Mouse (Mus musculus) embryonic facial prominence, embryonic 14.5 days (tissue): ENCODE results near the gene Gm20388. TPM values are rescaled to one million over a fixed set of nuclear protein-coding genes. Genes with fewer than 3 reads are reported as not detected.

ENCODE experiments used
- ATAC-seq: fragments of 200-750 bp; cut with Nextera tagmentation; 2 replicates; pipeline ENCODE4 v1.8.0; 2017; ENCODE audit warnings: low read depth, moderate number of reproducible peaks, moderate TSS enrichment
- DNase-seq: peaks from one replicate; pipeline ENCODE4 v3.0.0-alpha.2; 2015; ENCODE audit warnings: low spot score
- H3K27ac ChIP-seq: fragments of 300-500 bp; sonication (generic); replicated peaks from 2 replicates; pipeline ENCODE4 v1.5.1; 2014; ENCODE audit warnings: low read depth, mild to moderate bottlenecking, low read length, moderate library complexity
- H3K27me3 ChIP-seq: fragments of 300-500 bp; sonication (generic); replicated peaks from 2 replicates; pipeline ENCODE4 v1.6.1; 2014; ENCODE audit warnings: low read length; ENCODE audit not compliant: control insufficient read depth, insufficient read depth
- H3K36me3 ChIP-seq: fragments of 300-500 bp; sonication (generic); 2 replicates; pipeline ENCODE4 v1.6.1; 2014; ENCODE audit warnings: low read length, mixed read lengths; ENCODE audit not compliant: control insufficient read depth, insufficient read depth
- H3K4me1 ChIP-seq: fragments of 300-500 bp; sonication (generic); 2 replicates; pipeline ENCODE4 v1.6.1; 2014; ENCODE audit warnings: antibody characterized with exemption, low read length; ENCODE audit not compliant: control insufficient read depth, insufficient read depth
- H3K4me2 ChIP-seq: fragments of 300-500 bp; sonication (generic); 2 replicates; pipeline ENCODE4 v1.6.1; 2014; ENCODE audit warnings: low read depth, mild to moderate bottlenecking, low read length, moderate library complexity, mixed read lengths
- H3K4me3 ChIP-seq: fragments of 300-500 bp; sonication (generic); 2 replicates; pipeline ENCODE4 v1.5.1; 2014; ENCODE audit warnings: low read depth, mild to moderate bottlenecking, low read length
- H3K9ac ChIP-seq: fragments of 300-500 bp; sonication (generic); 2 replicates; pipeline ENCODE4 v1.6.1; 2014; ENCODE audit warnings: low read depth, mild to moderate bottlenecking, low read length, moderate library complexity, mixed read lengths
- H3K9me3 ChIP-seq: fragments of 300-500 bp; sonication (generic); 2 replicates; pipeline ENCODE4 v1.6.1; 2016; ENCODE audit warnings: low read length; ENCODE audit not compliant: control insufficient read depth
- WGBS: fragments of 180-500 bp; shearing (Covaris S2); extraction: QIAGEN DNeasy Blood & Tissue Kit; methylation state at CpG from one replicate; pipeline ENCODE4 v1.1.7; 2014; 5-methylcytosine and 5-hydroxymethylcytosine counted together
- polyA plus RNA-seq: library from polyadenylated mRNA; unstranded; fragments of >200 nt; fragmentation: Nextera tagmentation; extraction: Ambion mirVana; gene quantifications from 2 replicates; pipeline ENCODE4 v1.2.1, GENCODE M21; 2014

Gm20388 gene
- polyA plus RNA-seq, 1 experiment from 2014 or later, result not detected

GRCm38 (mm10) chr8:120002348-120002747, 91.7 kb downstream of the Gm20388 start:
- Histone ChIP-seq H3K9me3 (no peaks in the 10 kb centered on the region), H3K27ac (no peak overlapping the region)

DNA sequence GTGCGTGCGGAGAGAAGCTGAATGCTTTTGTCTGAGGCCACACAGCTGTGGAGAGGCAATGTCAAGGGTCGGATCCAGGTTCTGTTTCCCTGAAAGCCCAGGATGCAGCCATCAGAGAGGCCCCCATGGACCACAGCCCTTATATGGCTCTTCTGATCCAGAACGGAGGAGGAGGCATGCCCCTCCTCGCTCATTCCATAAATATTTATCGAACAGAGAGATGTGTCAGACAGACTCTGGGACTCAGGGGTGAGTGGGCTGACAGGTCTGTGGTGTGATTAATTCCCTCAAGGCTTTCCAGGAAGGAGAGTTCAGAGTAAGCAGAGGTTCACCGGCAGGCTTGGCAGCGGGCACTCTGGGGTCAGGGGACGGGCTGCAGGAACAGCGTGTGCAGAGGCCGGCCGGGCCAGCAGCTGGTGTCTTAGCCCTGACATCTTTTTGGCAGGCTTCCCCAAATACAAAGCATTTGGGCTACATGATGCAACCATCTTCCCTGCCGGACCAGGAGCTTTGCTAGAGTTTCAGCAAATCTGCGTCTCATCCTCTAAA, 93.6 kb downstream of the Gm20388 start:
- Histone ChIP-seq H3K9ac (no peak overlapping the region), H3K9me3 (no peaks in the 10 kb centered on the region), H3K4me3 (no peak overlapping the region), H3K27ac (no peak overlapping the region), H3K27me3 (no peaks in the 10 kb centered on the region), H3K4me2 (no peak overlapping the region), H3K36me3 (no peaks in the 10 kb centered on the region), H3K4me1 (0 out of 2 replicates have a peak, but pooled peaks cover 8% of the 10 kb centered on the region)
- DNase-seq (peak; percentile 71), ATAC-seq (peak; percentile 46; the same call in 1 of the 2 replicates)
- 20% methylated on average over 14 of the region's 14 CpGs for WGBS

More at GRCm38 (mm10) chr8:120002348-120002747, 91.7 kb downstream of the Gm20388 start:
- H3K4me3 ChIP-seq, result no peak overlapping the region
- H3K4me2 ChIP-seq, result no peak overlapping the region
- no peaks in the 10 kb centered on the region for H3K27me3 ChIP-seq
- 62% methylated on average over 9 of the region's 9 CpGs for WGBS
- H3K4me1 ChIP-seq, result 0 out of 2 replicates have a peak, but pooled peaks cover 8% of the 10 kb centered on the region
- peak overlapping the region; percentile 31; the same call in 1 of the 2 replicates for H3K9ac ChIP-seq
- ATAC-seq, result no peak
- H3K36me3 ChIP-seq, result no peaks in the 10 kb centered on the region
- DNase-seq, result no peak

- Histone ChIP-seq H3K27ac (no peak overlapping the region), H3K27me3 (no peaks in the 10 kb centered on the region), H3K4me1 (0 out of 2 replicates have a peak, but pooled peaks cover 8% of the 10 kb centered on the region), H3K36me3 (no peaks in the 10 kb centered on the region), H3K4me3 (no peak overlapping the region), H3K9me3 (no peaks in the 10 kb centered on the region), H3K4me2 (no peak overlapping the region), H3K9ac (no peak overlapping the region)
- WGBS, result 36% methylated on average over 2 of the region's 2 CpGs
- no peak for ATAC-seq
- no peak for DNase-seq
Measured at GRCm38 (mm10) chr8:120004705-120005381, 94.2 kb downstream of the Gm20388 start.

DNA sequence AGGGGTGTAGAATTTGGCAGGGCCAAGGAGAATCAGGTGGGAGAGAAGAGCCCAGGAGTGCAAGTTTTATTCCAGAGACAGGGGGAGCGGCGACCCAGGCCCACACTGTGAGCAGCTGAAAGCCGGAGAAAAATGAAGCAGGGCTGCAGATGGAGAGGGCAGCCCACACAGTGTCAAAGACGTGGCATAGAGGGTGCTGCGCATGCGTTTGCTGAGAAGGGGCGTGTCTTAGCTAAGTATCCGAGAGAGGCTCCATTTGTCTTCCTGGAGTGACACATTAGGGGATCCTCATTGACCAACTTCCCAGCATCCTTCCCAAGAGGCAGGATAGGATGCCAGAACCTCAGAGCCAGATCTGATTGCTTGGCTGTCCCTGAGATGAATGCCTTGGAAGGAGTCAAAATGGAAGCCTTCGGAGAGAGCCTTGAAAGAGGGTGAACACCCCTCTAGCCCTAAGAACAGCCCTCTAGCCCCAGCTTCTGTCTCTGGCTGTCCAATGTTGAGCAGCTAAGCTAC, 96.1 kb downstream of the Gm20388 start:
- H3K27me3 ChIP-seq, result no peaks in the 10 kb centered on the region
- DNase-seq (no peak), ATAC-seq (no peak)
- no peak overlapping the region for H3K27ac ChIP-seq
- H3K36me3 ChIP-seq, result no peaks in the 10 kb centered on the region
- no peak overlapping the region for H3K4me3 ChIP-seq
- H3K4me1 ChIP-seq, result 0 out of 2 replicates have a peak, but pooled peaks cover 8% of the 10 kb centered on the region
- no peak overlapping the region for H3K9ac ChIP-seq
- H3K9me3 ChIP-seq, result no peaks in the 10 kb centered on the region
- H3K4me2 ChIP-seq, result no peak overlapping the region
- 45% methylated on average over 9 of the region's 9 CpGs for WGBS

DNA sequence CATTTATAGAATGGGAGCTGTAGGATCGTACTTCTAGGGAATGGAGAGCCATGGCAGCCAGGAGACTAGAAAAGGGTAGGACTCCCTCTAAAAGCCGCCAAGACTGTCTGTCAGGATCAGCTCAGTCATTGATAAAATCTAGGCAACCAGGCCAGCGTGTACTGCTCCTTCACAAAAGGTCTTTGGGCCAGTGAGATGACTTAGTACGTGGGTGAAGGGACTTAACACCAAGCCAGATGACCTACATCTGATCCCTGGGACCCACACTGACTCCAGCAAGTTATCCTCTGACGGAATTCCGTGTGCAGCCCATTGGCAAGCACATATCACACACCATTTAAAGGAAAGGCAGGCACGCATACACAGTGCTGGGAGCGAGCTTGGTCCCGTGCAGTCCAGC, 96.5 kb downstream of the Gm20388 start:
- ATAC-seq, result no peak
- WGBS, result 84% methylated on average over 9 of the region's 9 CpGs
- Histone ChIP-seq H3K4me2 (no peak overlapping the region), H3K4me1 (0 out of 2 replicates have a peak, but pooled peaks cover 8% of the 10 kb centered on the region), H3K27me3 (no peaks in the 10 kb centered on the region), H3K27ac (no peak overlapping the region), H3K36me3 (no peaks in the 10 kb centered on the region), H3K9ac (no peak overlapping the region), H3K4me3 (no peak overlapping the region), H3K9me3 (no peaks in the 10 kb centered on the region)
- DNase-seq, result no peak

DNA sequence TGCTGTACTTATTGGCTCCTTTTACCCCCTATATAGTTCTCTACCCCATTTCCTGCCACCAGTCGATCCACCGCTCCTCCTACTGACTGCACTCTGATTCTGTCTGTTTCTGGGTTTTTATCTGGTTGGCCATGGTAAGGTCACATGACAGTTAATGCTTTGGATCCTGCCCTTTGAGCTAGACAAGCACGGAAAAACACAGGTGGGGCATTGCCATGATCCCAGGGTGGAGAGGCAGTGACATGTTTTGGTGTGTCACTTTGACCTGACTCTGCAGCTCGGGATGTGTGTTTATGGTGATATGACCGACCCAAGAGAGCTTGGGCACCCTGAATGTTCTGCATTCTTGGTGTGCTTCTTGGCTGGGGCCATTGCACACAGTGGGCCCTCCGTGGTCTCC, 98.6 kb downstream of the Gm20388 start:
- WGBS, result 61% methylated on average over 6 of the region's 6 CpGs
- no peak for DNase-seq
- peaks cover 8% of the 10 kb centered on the region; the same call in 1 of the 2 replicates for H3K4me1 ChIP-seq

GRCm38 (mm10) chr8:120012491-120012890, 101.8 kb downstream of the Gm20388 start:
- WGBS, result 83% methylated on average over 8 of the region's 8 CpGs
- Histone ChIP-seq H3K4me1 (peaks cover 7% of the 10 kb centered on the region; the same call in 1 of the 2 replicates), H3K4me2 (no peak overlapping the region), H3K4me3 (no peak overlapping the region), H3K9ac (no peak overlapping the region), H3K27ac (no peak overlapping the region), H3K9me3 (no peaks in the 10 kb centered on the region), H3K36me3 (no peaks in the 10 kb centered on the region), H3K27me3 (no peaks in the 10 kb centered on the region)
- ATAC-seq (no peak), DNase-seq (no peak)

More for the DNA sequence above, 98.6 kb downstream of the Gm20388 start:
- Histone ChIP-seq H3K4me2 (no peak overlapping the region), H3K9me3 (no peaks in the 10 kb centered on the region), H3K27me3 (no peaks in the 10 kb centered on the region), H3K9ac (no peak overlapping the region), H3K4me3 (no peak overlapping the region), H3K27ac (no peak overlapping the region), H3K36me3 (no peaks in the 10 kb centered on the region)
- no peak for ATAC-seq

GRCm38 (mm10) chr8:120012927-120013326, 102.3 kb downstream of the Gm20388 start:
- no peaks in the 10 kb centered on the region for H3K9me3 ChIP-seq
- no peak overlapping the region for H3K4me2 ChIP-seq
- no peak overlapping the region for H3K27ac ChIP-seq
- ATAC-seq, result peak; percentile 60
- H3K9ac ChIP-seq, result no peak overlapping the region
- WGBS, result 29% methylated on average over 9 of the region's 9 CpGs
- no peaks in the 10 kb centered on the region for H3K36me3 ChIP-seq
- peak; percentile 51 for DNase-seq
- H3K4me3 ChIP-seq, result no peak overlapping the region
- H3K4me1 ChIP-seq, result peaks cover 7% of the 10 kb centered on the region; the same call in 1 of the 2 replicates
- no peaks in the 10 kb centered on the region for H3K27me3 ChIP-seq
